In the genomic region with DNA sequence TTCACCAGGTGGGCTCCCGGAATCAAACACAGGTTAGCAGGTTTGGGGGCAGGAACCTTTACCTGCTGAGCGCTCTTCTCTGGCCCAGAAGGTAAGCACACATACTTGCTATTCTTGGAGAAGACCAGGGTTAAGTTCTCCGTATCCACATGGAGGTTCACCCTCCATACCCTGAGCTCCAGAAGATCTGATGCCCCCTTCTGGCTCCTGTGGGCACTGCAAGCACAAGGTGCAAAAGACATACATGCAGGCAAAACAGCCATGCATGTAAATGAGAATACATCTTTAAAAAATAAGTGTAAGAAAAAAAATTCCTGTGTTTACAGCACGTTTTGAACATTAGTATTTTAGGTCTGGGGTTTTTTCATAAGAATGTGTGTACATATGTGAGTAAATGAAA, we compare ENCODE assay signal across 12 mouse cellular contexts. TPM values are rescaled to one million over a fixed set of nuclear protein-coding genes. Genes with fewer than 3 reads are reported as not detected.
A peak's percentile ranks its signal among the peaks of the same experiment; 100 is the strongest.
DNase-seq lines count a peak whose midpoint lies in the region; ATAC-seq and TF ChIP-seq lines count a peak whose summit lies in the region.
"Had no signal": no experiment of that assay in that cellular context is flagged by ENCODE, and none has a peak within 500 bp of the region (broad histone marks: within the 10 kb centered on the region; RNA-seq: fewer than 3 reads in every experiment).

No protein-coding gene starts in this region.

- H3K4me2 ChIP-seq in kidney, embryonic 14.5 days (replicated peaks; ENCODE audit: low read depth, low read length), result no peak overlapping the region
- H3K4me2 ChIP-seq: embryonic facial prominence, embryonic 15.5 days; stomach, embryonic 15.5 days had no signal

- H3K36me3 ChIP-seq in kidney, embryonic 14.5 days (ENCODE audit: control insufficient read depth, insufficient read depth, low read length), result no peaks in the 10 kb centered on the region
- no peaks in the 10 kb centered on the region for H3K36me3 ChIP-seq in ES-E14 (ENCODE audit: control insufficient read depth, insufficient read depth, low read length, poor library complexity, severe bottlenecking)
- H3K36me3 ChIP-seq: embryonic facial prominence, embryonic 15.5 days; stomach, embryonic 15.5 days had no signal

- DNase-seq in kidney, adult 9 months, result peak; percentile 63
- DNase-seq in A20 (ENCODE audit: low read depth, low spot score) (peak; percentile 44), ES-E14 (ENCODE audit: low read depth, low spot score) (peak; percentile 76)
- DNase-seq in naive thymus-derived CD4-positive, alpha-beta T cell, adult 2 months (ENCODE audit: low read depth), result peak; percentile 29
- DNase-seq in urinary bladder, adult 18-20 months (ENCODE audit: low spot score in 2 of 2), result no peak
- DNase-seq in c-Kit-positive CD71-positive TER-119-positive erythroid progenitor cells, embryonic 14.5 days (ENCODE audit: low spot score), result no peak
- DNase-seq: heart, postnatal 10 days had no signal

- H3K27ac ChIP-seq in kidney, embryonic 14.5 days (ENCODE audit: low read depth, low read length), result no peak overlapping the region
- H3K27ac ChIP-seq in ES-E14 (ENCODE audit: insufficient read depth, low read depth, low read length, poor library complexity, severe bottlenecking), result no peak overlapping the region
- H3K27ac ChIP-seq: embryonic facial prominence, embryonic 15.5 days; stomach, embryonic 15.5 days had no signal

- H3K27me3 ChIP-seq in kidney, embryonic 14.5 days (ENCODE audit: control insufficient read depth, insufficient read depth, low read length), result no peaks in the 10 kb centered on the region
- H3K27me3 ChIP-seq: embryonic facial prominence, embryonic 15.5 days; stomach, embryonic 15.5 days had no signal

- no peak overlapping the region for H3K4me3 ChIP-seq in kidney, embryonic 14.5 days (ENCODE audit: low read length)
- H3K4me3 ChIP-seq in ES-E14 (ENCODE audit: insufficient read depth in 1 of 2, low read depth in 1 of 2, low read length in 2 of 2, poor library complexity in 1 of 2, severe bottlenecking in 1 of 2), result no peak overlapping the region
- H3K4me3 ChIP-seq: embryonic facial prominence, embryonic 15.5 days; stomach, embryonic 15.5 days had no signal

- 82% methylated on average over 4 of the region's 4 CpGs for WGBS in kidney, embryonic 14.5 days

- in situ Hi-C loops in ES-E14 (cut with MboI; ENCODE audit: low sequenced_read_pairs in 2 of 2, unreplicated experiment in 2 of 2), result no loop called here

- no peak overlapping the region for H3K9ac ChIP-seq in kidney, embryonic 14.5 days (ENCODE audit: low read depth, low read length)
- H3K9ac ChIP-seq in ES-E14 (ENCODE audit: insufficient read depth, low read depth, low read length, poor library complexity, severe bottlenecking), result no peak overlapping the region
- H3K9ac ChIP-seq: embryonic facial prominence, embryonic 15.5 days; stomach, embryonic 15.5 days had no signal

- no peak for ATAC-seq in kidney, embryonic 14.5 days (ENCODE audit: low FRiP score, low TSS enrichment)

- H3K9me3 ChIP-seq in kidney, embryonic 14.5 days (ENCODE audit: control insufficient read depth, low read length), result no peaks in the 10 kb centered on the region
- H3K9me3 ChIP-seq in ES-E14 (ENCODE audit: control insufficient read depth, insufficient read depth, low read depth, low read length), result no peaks in the 10 kb centered on the region
- H3K9me3 ChIP-seq: embryonic facial prominence, embryonic 15.5 days; stomach, embryonic 15.5 days had no signal

- H3K4me1 ChIP-seq in kidney, embryonic 14.5 days (ENCODE audit: control insufficient read depth, insufficient read depth, low read length), result no peaks in the 10 kb centered on the region
- peaks cover 0 to 9% of the 10 kb centered on the region in 2 experiments; a peak in 1 of 4 replicates for H3K4me1 ChIP-seq in ES-E14 (ENCODE audit: control insufficient read depth in 2 of 2, insufficient read depth in 2 of 2, low read length in 2 of 2, poor library complexity in 1 of 2)
- H3K4me1 ChIP-seq: embryonic facial prominence, embryonic 15.5 days had no signal

TF ChIP-seq in ES-E14, 5 proteins besides CTCF, POLR2A, EP300 and RAD21:
- TF ChIP-seq CHD2 (IDR thresholded peaks at IDR 0.05; ENCODE audit: low read depth, low read length) (no peak), ZC3H11A (IDR thresholded peaks at IDR 0.05; ENCODE audit: borderline replicate concordance, low read depth, low read length) (no peak), MAFK (IDR thresholded peaks at IDR 0.05; ENCODE audit: insufficient read depth, low read depth, low read length) (no peak), HCFC1 (IDR thresholded peaks at IDR 0.05; ENCODE audit: borderline replicate concordance, insufficient read depth, low read length) (no peak), ZNF384 (IDR thresholded peaks at IDR 0.05; ENCODE audit: low read depth, low read length) (no peak)

RNA-seq across cellular contexts. Expression of gene 9130230L23Rik, which starts 52.6 kb away (rescaled TPM):
- polyA plus RNA-seq in kidney, embryonic 14.5 days (2014; fragmentation: Nextera tagmentation; extraction: Ambion mirVana), result 0.38 and 0.40 TPM in 2 replicates
- total RNA-seq in ES-E14 (2012; rRNA removed), result 0.36 and 0.74 TPM in 2 replicates
- total RNA-seq: gastrocnemius, adult 18-20 months; heart, postnatal 10 days; monocyte, adult 5-6 weeks had no signal

Comparison
In these comparisons a context has a peak if more than half of its experiments do, and no peak if none do; other contexts are left out.
1. DNase-seq: peak in kidney, adult 9 months (single experiment), A20 (single experiment), ES-E14 (single experiment) and naive thymus-derived CD4-positive, alpha-beta T cell, adult 2 months (single experiment); none in urinary bladder, adult 18-20 months (0 of 2) and c-Kit-positive CD71-positive TER-119-positive erythroid progenitor cells, embryonic 14.5 days (single experiment).